Mouse (Mus musculus): ENCODE measurements around the gene Cnga2. TPM values are rescaled to one million over a fixed set of nuclear protein-coding genes. Genes with fewer than 3 reads are reported as not detected.

Gene Cnga2
- polyA plus RNA-seq, 1 experiment: not detected

DNA sequence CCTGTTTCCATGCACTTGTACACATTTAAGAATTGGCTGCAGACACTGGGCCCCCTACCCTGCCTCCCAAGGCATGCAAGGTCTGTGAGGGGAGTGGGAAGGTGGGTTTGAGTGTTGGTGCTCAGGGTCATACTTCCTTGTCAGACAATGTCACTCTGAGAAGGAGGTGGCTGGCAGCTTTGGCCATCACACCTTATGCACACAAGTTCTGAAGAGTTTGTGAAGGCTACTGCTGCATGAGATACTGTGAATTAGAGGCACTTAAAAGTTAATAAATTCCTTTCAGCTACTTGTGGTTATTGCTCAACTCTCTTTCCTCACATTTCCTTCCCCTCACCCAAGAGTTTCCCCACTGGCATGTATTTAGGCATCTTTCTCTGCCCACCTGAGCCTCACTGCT is 18.3 kb downstream of the Cnga2 start:
- no peaks in the 10 kb centered on the region for H3K36me3 ChIP-seq (ENCODE audit: control insufficient read depth, insufficient read depth, low read length)
- no peaks in the 10 kb centered on the region for H3K4me1 ChIP-seq (ENCODE audit: control insufficient read depth, insufficient read depth, insufficient read length, low read length)
- no peak overlapping the region for H3K4me3 ChIP-seq (ENCODE audit: low read depth, low read length)
- H3K27ac ChIP-seq (ENCODE audit: insufficient read depth, low read depth, low read length): no peak overlapping the region
- TF ChIP-seq POLR2A (IDR thresholded peaks at IDR 0.05; ENCODE audit: low read depth, low read length) (no peak), CTCF (IDR thresholded peaks at IDR 0.05; ENCODE audit: extremely low read depth, insufficient read length, insufficient replicate concordance, low read depth, low read length) (no peak)
- no peaks in the 10 kb centered on the region for H3K27me3 ChIP-seq (ENCODE audit: control insufficient read depth, insufficient read depth, low read length)

DNA sequence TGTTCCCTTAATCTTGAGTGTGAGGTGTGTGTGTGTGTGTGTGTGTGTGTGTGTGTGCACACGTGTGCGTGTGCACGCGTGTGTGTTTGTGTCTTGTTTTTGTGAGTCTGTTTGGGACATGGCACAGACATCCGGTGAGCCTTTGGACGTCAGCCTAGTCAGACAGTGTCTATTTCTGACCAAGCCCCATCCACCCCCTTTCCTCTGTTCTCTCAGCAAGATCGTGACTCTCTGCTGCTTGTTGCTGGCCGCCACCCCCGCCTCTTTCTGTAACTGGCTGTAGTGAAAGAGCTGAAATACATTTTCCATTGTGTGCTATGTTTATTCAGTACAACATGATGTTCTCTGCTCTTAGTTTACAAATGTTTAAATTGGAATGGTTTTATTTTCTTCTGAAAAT is 20.6 kb downstream of the Cnga2 start:
- no peaks in the 10 kb centered on the region for H3K27me3 ChIP-seq (ENCODE audit: control insufficient read depth, insufficient read depth, low read length)
- WGBS: 53% methylated on average over 9 of the region's 9 CpGs
- H3K4me1 ChIP-seq (ENCODE audit: control insufficient read depth, insufficient read depth, insufficient read length, low read length): no peaks in the 10 kb centered on the region
- no peak for TF ChIP-seq POLR2A (IDR thresholded peaks at IDR 0.05; ENCODE audit: low read depth, low read length)
- TF ChIP-seq CTCF (IDR thresholded peaks at IDR 0.05; ENCODE audit: extremely low read depth, insufficient read length, insufficient replicate concordance, low read depth, low read length): no peak
- no peaks in the 10 kb centered on the region for H3K36me3 ChIP-seq (ENCODE audit: control insufficient read depth, insufficient read depth, low read length)
- no peak overlapping the region for H3K27ac ChIP-seq (ENCODE audit: insufficient read depth, low read depth, low read length)
- no peak overlapping the region for H3K4me3 ChIP-seq (ENCODE audit: low read depth, low read length)

DNA sequence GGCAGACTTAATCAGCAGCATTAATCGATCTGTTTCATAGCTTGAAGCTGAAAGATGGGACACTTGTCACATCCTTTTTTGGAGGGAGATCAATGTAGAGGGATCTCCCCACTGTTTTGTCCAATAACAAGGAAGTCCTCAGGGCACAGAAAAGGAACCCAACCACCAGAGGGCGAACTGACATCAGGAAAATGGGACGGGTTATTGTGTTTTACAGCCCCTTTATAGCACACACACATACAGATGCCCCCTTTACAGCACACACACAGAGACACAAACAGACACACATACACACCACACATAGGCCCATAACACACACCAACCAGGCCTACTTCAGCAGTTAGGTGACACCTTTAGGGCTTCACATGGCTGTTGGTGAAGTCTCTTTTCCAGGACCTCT is 21.2 kb downstream of the Cnga2 start:
- Histone ChIP-seq H3K4me1 (ENCODE audit: control insufficient read depth, insufficient read depth, insufficient read length, low read length) (no peaks in the 10 kb centered on the region), H3K27ac (ENCODE audit: insufficient read depth, low read depth, low read length) (no peak overlapping the region), H3K36me3 (ENCODE audit: control insufficient read depth, insufficient read depth, low read length) (no peaks in the 10 kb centered on the region), H3K27me3 (ENCODE audit: control insufficient read depth, insufficient read depth, low read length) (no peaks in the 10 kb centered on the region), H3K4me3 (ENCODE audit: low read depth, low read length) (no peak overlapping the region)
- WGBS: 23% methylated on average over 3 of the region's 3 CpGs
- TF ChIP-seq POLR2A (IDR thresholded peaks at IDR 0.05; ENCODE audit: low read depth, low read length) (no peak), CTCF (IDR thresholded peaks at IDR 0.05; ENCODE audit: extremely low read depth, insufficient read length, insufficient replicate concordance, low read depth, low read length) (no peak)

DNA sequence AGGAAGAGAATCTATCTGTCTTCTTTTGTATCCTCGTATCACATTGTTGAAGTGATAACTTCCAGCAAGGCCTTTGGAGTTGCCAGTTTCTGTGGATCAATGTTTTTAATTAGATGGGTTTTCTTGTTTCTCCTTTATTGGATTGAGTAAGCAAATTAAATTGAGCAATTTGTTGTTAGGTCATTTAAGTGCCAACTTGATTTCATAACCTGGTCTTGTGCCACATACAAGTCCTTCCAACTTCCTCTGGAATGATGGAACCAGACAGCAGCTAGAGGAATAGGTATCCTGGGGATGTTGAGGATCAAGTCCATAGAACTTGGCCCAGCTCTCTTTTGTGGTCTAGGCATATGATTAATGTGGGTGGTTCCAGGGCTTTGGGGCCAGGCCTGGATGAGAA is 30.6 kb downstream of the Cnga2 start:
- Histone ChIP-seq H3K27ac (ENCODE audit: insufficient read depth, low read depth, low read length) (no peak overlapping the region), H3K4me3 (ENCODE audit: low read depth, low read length) (no peak overlapping the region), H3K4me1 (ENCODE audit: control insufficient read depth, insufficient read depth, insufficient read length, low read length) (no peaks in the 10 kb centered on the region), H3K27me3 (ENCODE audit: control insufficient read depth, insufficient read depth, low read length) (no peaks in the 10 kb centered on the region), H3K36me3 (ENCODE audit: control insufficient read depth, insufficient read depth, low read length) (no peaks in the 10 kb centered on the region)
- TF ChIP-seq CTCF (IDR thresholded peaks at IDR 0.05; ENCODE audit: extremely low read depth, insufficient read length, insufficient replicate concordance, low read depth, low read length): no peak
- TF ChIP-seq POLR2A (IDR thresholded peaks at IDR 0.05; ENCODE audit: low read depth, low read length): no peak
- 82% methylated on average over 1 of the region's 1 CpGs for WGBS

GRCm38 (mm10) chrX:72022750-72023398 is 31.2 kb downstream of the Cnga2 start:
- Histone ChIP-seq H3K36me3 (ENCODE audit: control insufficient read depth, insufficient read depth, low read length) (no peaks in the 10 kb centered on the region), H3K27ac (ENCODE audit: insufficient read depth, low read depth, low read length) (no peak overlapping the region), H3K27me3 (ENCODE audit: control insufficient read depth, insufficient read depth, low read length) (no peaks in the 10 kb centered on the region), H3K4me1 (ENCODE audit: control insufficient read depth, insufficient read depth, insufficient read length, low read length) (no peaks in the 10 kb centered on the region), H3K4me3 (ENCODE audit: low read depth, low read length) (no peak overlapping the region)
- TF ChIP-seq POLR2A (IDR thresholded peaks at IDR 0.05; ENCODE audit: low read depth, low read length) (no peak), CTCF (IDR thresholded peaks at IDR 0.05; ENCODE audit: extremely low read depth, insufficient read length, insufficient replicate concordance, low read depth, low read length) (peak; percentile 31; the same call in 1 of the 2 replicates)
- WGBS: 36% methylated on average over 10 of the region's 10 CpGs

DNA sequence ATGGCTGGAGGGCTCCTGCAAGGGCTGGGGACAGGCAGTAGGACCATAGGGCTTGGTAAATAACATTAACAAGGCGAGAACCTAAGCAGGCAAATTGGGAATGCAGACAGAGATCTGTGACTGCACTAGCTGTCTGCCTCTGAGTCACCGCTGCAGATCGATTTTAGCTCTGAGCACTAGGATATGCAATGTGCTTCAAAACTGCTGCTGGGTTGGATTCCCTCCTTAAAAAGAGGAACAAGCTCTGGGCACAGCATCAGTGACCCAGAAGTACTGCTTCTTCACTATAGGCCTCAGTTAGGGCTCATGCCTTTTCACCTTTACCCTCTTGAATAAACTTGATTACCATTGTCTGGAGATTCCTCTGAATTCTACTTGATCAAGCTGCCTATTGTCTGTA is 31.9 kb downstream of the Cnga2 start:
- no peak overlapping the region for H3K27ac ChIP-seq (ENCODE audit: insufficient read depth, low read depth, low read length)
- no peak overlapping the region for H3K4me3 ChIP-seq (ENCODE audit: low read depth, low read length)
- H3K27me3 ChIP-seq (ENCODE audit: control insufficient read depth, insufficient read depth, low read length): no peaks in the 10 kb centered on the region
- TF ChIP-seq POLR2A (IDR thresholded peaks at IDR 0.05; ENCODE audit: low read depth, low read length) (no peak), CTCF (IDR thresholded peaks at IDR 0.05; ENCODE audit: extremely low read depth, insufficient read length, insufficient replicate concordance, low read depth, low read length) (no peak)
- H3K4me1 ChIP-seq (ENCODE audit: control insufficient read depth, insufficient read depth, insufficient read length, low read length): no peaks in the 10 kb centered on the region
- 58% methylated on average over 3 of the region's 3 CpGs for WGBS
- no peaks in the 10 kb centered on the region for H3K36me3 ChIP-seq (ENCODE audit: control insufficient read depth, insufficient read depth, low read length)

- Histone ChIP-seq H3K4me1 (ENCODE audit: control insufficient read depth, insufficient read depth, insufficient read length, low read length) (no peaks in the 10 kb centered on the region), H3K36me3 (ENCODE audit: control insufficient read depth, insufficient read depth, low read length) (no peaks in the 10 kb centered on the region), H3K4me3 (ENCODE audit: low read depth, low read length) (no peak overlapping the region), H3K27ac (ENCODE audit: insufficient read depth, low read depth, low read length) (no peak overlapping the region), H3K27me3 (ENCODE audit: control insufficient read depth, insufficient read depth, low read length) (no peaks in the 10 kb centered on the region)
- WGBS: 40% methylated on average over 3 of the region's 3 CpGs
- TF ChIP-seq CTCF (IDR thresholded peaks at IDR 0.05; ENCODE audit: extremely low read depth, insufficient read length, insufficient replicate concordance, low read depth, low read length) (no peak), POLR2A (IDR thresholded peaks at IDR 0.05; ENCODE audit: low read depth, low read length) (no peak)
These were observed 52.4 kb downstream of the Cnga2 start for GRCm38 (mm10) chrX:72044056-72044455.
